Mouse (Mus musculus): ENCODE data around the gene Ttyh2.

The Ttyh2 gene

DNA sequence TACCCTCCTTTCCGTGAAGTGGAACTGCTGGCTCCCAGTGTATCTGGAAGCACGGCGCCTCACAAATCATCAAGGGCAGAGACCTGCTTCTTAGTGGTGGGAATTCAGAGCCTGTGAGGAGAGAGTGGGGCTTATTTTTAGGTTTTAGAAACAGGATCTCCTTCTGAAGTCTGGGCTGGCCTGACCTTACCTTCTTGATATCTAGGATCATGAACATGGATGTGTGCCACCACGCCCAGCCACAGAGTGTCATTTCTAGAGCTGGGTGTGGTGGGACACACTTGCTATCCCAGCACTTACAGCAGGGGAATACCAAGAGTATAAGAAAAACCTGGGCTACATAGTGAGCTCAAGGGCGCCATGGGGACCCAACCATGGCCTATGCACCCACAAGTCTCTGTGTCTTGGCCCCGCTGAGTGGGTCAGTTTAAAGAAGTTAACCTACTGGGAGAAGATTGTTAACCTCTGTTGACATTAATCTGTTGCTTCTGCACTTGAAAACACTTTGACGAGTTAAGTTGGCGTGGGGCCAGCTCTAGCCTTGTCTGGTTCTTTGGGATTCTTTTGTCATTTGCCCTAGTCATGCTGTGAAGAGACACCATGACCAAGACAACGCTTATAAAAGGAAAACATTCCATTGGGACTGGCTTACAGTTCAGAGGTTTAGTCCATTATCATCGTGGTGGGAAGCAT is 7.9 kb downstream of the Ttyh2 start:
- DNase-seq = no peak

DNA sequence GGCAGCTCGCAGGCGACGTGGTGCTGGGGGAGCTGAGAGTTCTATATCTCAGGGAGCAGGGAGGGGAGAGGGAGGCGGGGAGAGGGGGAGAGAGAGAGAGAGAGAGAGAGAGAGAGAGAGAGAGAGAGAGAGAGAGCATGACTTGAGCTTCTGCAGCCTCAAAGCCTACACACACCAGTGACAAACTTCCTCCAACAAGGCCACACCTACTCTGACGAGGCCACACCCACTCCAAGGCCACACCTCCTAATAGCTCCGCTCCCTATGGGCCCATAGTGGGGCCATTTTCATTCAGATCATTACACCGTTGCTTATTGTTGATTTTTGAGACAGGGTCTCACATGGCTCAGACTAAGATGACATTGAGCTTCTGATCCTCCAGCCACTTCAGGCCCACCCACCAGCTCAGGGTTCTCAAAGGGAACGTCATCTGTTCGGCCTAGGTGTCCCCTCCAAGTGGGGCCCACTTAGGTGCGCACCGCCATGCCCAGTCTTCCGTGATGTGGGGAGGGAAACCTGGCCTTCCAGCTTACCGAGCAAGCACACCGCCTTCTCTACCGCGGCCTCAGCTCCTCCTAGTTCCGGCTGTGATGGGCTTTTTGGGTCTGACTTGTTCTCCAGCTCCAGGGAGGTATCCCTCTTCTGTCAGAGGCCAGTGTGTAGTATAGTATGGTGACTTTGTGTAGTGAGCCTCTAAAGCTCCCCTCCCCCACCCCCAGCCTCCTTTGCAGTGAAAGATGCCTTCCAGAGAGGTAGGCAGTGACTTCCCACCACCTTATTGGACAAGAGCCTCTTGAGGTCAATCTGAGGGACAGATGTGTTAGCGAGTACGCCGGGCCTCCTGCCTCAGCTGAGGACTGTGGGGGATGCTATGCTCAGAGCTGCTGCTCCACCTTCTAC is 8.7 kb downstream of the Ttyh2 start:
- DNase-seq = no peak

GRCm38 (mm10) chr11:114684627-114685373 is 9.6 kb downstream of the Ttyh2 start:
- DNase-seq = peak; percentile 91

DNA sequence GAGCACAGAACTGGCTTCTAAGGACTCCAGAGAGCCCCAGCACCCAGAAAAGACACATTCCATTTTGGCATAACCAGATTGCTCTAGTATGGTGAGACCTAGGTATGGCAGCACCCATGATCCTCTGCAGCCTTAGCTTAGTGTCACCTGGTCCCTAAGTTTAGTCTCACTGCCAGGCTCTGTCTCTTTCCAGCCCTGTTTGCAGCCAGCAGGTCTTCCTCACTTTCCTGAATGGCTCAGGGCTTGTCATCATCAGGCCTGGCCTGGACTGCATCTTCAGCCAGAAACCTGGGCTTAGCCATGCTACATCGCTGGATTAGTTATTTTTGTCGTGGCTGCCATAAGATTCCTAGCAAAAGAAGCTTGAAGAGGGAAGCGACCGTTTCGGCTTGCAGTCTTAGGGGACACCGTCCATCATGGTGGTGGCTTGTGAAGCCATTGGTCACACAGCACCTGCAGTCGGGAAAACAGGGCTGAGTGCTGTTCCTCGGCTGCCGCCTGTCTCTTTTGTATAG is 10.4 kb downstream of the Ttyh2 start:
- DNase-seq = no peak

- DNase-seq = no peak
Observed at GRCm38 (mm10) chr11:114686221-114686959, 11.2 kb downstream of the Ttyh2 start.

GRCm38 (mm10) chr11:114687574-114688188 is 12.4 kb downstream of the Ttyh2 start:
- no peak for DNase-seq

GRCm38 (mm10) chr11:114688729-114689128 is 13.5 kb downstream of the Ttyh2 start:
- DNase-seq = no peak

- no peak for DNase-seq
Observed at GRCm38 (mm10) chr11:114690192-114690591, 15.0 kb downstream of the Ttyh2 start.

- DNase-seq = no peak
Observed at GRCm38 (mm10) chr11:114691454-114692182, 16.4 kb downstream of the Ttyh2 start.

DNA sequence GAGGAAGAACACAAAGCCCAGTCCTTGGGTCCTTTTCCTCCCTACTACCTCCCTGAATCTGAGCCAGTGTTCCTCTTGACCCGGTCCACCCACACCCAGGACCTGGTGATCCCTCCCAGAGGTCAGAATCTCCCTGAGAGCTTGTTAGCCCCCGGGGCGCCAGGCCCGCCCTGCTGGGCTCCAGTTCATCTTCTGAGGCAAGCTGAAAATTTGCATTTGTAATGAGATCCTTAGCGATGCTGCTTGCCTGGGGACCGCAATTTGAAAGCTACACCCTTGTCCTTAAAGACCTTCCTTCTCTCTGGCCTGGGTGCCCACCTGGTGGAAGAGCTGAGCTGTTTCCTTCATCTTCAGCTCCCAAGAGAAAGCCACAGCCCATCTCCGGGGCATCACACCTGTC is 17.4 kb downstream of the Ttyh2 start:
- DNase-seq = no peak

GRCm38 (mm10) chr11:114693456-114693855 is 18.2 kb downstream of the Ttyh2 start:
- DNase-seq = no peak

GRCm38 (mm10) chr11:114694451-114694850 is 19.2 kb downstream of the Ttyh2 start:
- no peak for DNase-seq

- no peak for DNase-seq
Observed at GRCm38 (mm10) chr11:114698496-114698895, 23.3 kb downstream of the Ttyh2 start.

- peak; percentile 51 for DNase-seq
Observed at GRCm38 (mm10) chr11:114699511-114699910, 24.3 kb downstream of the Ttyh2 start.

DNA sequence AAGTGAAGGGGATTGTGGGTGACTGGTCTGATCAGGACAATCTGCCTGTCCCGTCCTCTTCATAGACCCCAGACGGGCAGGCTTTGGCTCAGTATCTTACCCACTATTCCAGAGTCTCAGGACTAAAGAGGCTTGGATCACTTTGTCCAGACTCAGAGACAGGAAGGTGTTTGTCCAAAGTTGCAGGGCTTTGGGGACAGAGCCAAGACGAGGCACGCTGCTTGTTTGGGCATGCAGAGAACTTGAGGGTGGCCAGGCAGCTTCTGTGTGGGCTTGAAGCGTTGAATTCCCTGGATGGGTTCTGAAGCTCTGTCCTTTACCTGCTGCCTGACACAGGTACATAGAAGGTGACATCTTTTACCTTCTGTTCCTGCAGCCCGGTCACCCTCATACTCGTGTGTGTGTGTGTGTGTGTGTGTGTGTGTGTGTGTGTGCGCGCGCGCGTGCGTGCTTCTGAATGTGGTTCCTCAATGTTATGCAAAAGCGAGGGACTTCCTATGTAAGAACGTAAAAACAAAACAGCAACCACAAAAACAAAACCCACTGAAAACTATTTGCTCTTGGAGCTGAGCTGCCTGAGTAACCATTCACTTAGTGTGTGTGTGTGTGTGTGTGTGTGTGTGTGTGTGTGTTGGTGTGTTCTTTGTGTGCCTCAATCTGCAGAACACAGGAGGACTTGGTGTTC is 27.2 kb downstream of the Ttyh2 start:
- no peak for DNase-seq

GRCm38 (mm10) chr11:114702996-114703361 is 27.7 kb downstream of the Ttyh2 start:
- DNase-seq = no peak

- DNase-seq = no peak
Observed at GRCm38 (mm10) chr11:114704071-114704913, 29.1 kb downstream of the Ttyh2 start.

GRCm38 (mm10) chr11:114706358-114706757 is 31.1 kb downstream of the Ttyh2 start:
- no peak for DNase-seq

- no peak for DNase-seq
Observed at GRCm38 (mm10) chr11:114711393-114711792, 36.2 kb downstream of the Ttyh2 start.

DNA sequence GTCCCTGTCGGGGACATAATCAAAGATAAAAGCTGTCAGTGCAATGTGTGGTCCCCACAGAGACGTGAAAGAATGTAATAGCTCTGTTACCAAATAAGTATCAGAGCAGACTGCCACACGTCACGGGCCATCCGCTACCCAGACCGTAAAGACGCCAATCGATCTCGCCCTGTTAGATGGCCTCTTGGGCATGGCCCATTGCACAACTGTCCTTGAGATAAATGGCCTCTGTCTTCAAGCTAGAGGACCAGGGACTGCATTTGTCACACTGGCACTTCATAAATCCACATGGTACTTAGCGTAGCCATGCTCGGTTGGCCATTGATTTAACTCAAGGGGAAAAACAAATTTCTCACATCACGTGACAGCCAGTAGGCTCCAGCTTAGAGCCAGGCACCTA is 36.6 kb downstream of the Ttyh2 start:
- no peak for DNase-seq
